Mouse (Mus musculus) kidney, embryonic 16.5 days (tissue): ENCODE measurements around the gene Slc25a34. TPM values are rescaled to one million over a fixed set of nuclear protein-coding genes. Genes with fewer than 3 reads are reported as not detected.

ENCODE experiments used
- polyA plus RNA-seq: library from polyadenylated mRNA; unstranded; fragments of >200 nt; fragmentation: Nextera tagmentation; extraction: Ambion mirVana; gene quantifications from 2 replicates; pipeline ENCODE4 v1.2.1, GENCODE M21; 2015

Gene Slc25a34
- polyA plus RNA-seq, 1 experiment from 2014 or later, result 0.69 TPM

Other genes starting within 250 kb of the Slc25a34 start
- gene Clcnka, start 225.1 kb downstream of the Slc25a34 start, polyA plus RNA-seq, result 14.7 and 17.8 TPM in 2 replicates
- 34.2 and 48.4 TPM in 2 replicates for gene Clcnkb, start 207.8 kb downstream of the Slc25a34 start, polyA plus RNA-seq
- 0.58 and 0.80 TPM in 2 replicates for gene Hspb7, start 203.0 kb downstream of the Slc25a34 start, polyA plus RNA-seq
- gene Srarp, start 187.7 kb downstream of the Slc25a34 start, polyA plus RNA-seq, result not detected in 2 replicates
- 41.7 and 43.1 TPM in 2 replicates for gene Zbtb17, start 179.2 kb downstream of the Slc25a34 start, polyA plus RNA-seq
- 9.3 and 10.5 TPM in 2 replicates for gene Spen, start 85.2 kb downstream of the Slc25a34 start, polyA plus RNA-seq
- gene Fblim1, start 17.7 kb downstream of the Slc25a34 start, polyA plus RNA-seq, result 76.4 and 85.2 TPM in 2 replicates
- gene Tmem82, start 5.2 kb downstream of the Slc25a34 start, polyA plus RNA-seq, result 4.3 and 5.4 TPM in 2 replicates
- gene Plekhm2, start 41.1 kb upstream of the Slc25a34 start, polyA plus RNA-seq, result 6.4 TPM in 2 replicates
- 0.62 TPM in 1 of 2 replicates, not detected in the other for gene Rsc1a1, start 61.8 kb upstream of the Slc25a34 start, polyA plus RNA-seq
- gene Ddi2, start 99.6 kb upstream of the Slc25a34 start, polyA plus RNA-seq, result 19.1 and 20.9 TPM in 2 replicates
- gene Agmat, start 122.9 kb upstream of the Slc25a34 start, polyA plus RNA-seq, result 1.7 and 2.0 TPM in 2 replicates
- 5.4 and 5.8 TPM in 2 replicates for gene Dnajc16, start 167.1 kb upstream of the Slc25a34 start, polyA plus RNA-seq
- gene Casp9, start 169.8 kb upstream of the Slc25a34 start, polyA plus RNA-seq, result 30.2 and 31.8 TPM in 2 replicates
- 0.17 TPM in 1 of 2 replicates, not detected in the other for gene Cela2a, start 202.3 kb upstream of the Slc25a34 start, polyA plus RNA-seq
- not detected in 2 replicates for gene Ctrc, start 222.5 kb upstream of the Slc25a34 start, polyA plus RNA-seq